Mouse (Mus musculus): ENCODE results near the gene Psma6.

Gene Psma6

DNA sequence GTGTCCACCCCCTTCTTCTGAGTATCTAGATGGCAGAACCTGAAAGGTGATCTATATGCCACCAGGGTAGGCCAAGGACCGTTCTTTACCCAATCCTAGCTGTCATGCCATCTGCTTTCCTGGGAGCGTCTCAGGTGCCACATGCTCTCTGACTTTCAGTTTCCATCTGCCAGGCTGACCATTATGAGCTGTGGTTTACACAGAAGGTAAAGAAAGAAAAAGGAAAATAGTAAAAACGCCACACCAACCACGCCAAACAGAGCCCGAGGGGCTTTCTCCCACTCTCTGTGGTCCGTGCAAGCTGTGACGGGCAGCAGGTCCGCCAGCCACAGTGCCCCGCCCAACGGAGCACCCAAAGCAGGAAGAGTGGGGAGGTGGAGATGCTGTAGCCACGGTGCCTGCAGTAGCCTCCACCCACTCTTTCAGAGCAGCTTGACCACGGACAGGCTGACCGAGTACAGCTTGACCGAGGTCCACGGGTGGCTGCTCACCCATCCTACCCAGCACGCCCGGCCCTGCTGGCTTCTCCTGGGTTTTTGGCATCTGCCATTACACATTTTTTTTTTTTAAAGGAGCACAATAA lies 81.5 kb downstream of the Psma6 start:
- DNase-seq = peak; percentile 61

DNA sequence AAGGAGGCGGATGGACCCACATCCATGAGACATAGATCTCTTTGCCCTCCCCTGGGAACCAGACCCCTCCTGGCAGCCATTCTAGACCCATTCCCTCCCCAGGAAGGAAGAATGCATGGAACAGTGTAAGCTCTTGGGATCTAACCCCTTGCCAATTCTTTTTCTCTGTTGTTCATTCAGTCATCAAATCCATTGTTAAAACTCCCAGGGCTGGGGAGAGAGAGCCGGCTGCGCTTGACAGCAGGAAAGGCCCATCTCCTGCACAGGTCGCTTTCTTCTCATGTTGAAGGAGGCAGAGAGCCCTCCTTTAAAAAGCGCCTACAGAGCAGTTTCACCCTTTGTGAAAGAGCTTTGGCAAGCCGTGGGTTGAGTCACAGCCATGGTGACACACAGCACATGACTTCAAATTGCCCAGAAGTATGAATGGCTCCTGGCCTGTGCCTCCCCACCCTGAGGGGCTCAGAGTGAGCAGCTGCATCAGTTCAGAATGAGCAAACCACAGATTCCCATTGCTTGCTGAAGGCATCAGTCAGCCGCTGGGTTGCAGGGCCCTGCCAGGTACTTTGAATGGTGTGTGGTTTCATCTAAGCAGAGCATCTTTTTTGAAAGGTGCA lies 82.2 kb downstream of the Psma6 start:
- DNase-seq = peak; percentile 80

DNA sequence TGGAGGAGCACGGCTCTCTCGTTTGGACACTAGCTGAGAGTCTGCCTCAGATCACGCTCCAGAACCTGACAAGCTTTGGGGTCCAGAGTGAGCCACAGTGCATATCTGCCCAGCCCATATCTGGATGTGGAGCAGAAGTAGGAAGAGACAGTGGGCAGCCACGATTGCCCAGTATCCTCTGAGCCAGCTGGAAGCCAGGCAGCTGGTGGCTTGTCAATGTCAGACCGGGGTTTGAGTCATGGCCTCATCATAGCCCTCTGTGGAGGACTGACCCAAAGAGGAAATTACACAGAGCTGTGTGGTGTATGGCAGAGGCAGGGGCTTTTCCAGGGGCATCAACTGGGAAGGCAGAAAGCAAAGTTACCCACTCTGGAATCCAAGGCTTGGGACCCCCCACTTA lies 82.8 kb downstream of the Psma6 start:
- no peak for DNase-seq

DNA sequence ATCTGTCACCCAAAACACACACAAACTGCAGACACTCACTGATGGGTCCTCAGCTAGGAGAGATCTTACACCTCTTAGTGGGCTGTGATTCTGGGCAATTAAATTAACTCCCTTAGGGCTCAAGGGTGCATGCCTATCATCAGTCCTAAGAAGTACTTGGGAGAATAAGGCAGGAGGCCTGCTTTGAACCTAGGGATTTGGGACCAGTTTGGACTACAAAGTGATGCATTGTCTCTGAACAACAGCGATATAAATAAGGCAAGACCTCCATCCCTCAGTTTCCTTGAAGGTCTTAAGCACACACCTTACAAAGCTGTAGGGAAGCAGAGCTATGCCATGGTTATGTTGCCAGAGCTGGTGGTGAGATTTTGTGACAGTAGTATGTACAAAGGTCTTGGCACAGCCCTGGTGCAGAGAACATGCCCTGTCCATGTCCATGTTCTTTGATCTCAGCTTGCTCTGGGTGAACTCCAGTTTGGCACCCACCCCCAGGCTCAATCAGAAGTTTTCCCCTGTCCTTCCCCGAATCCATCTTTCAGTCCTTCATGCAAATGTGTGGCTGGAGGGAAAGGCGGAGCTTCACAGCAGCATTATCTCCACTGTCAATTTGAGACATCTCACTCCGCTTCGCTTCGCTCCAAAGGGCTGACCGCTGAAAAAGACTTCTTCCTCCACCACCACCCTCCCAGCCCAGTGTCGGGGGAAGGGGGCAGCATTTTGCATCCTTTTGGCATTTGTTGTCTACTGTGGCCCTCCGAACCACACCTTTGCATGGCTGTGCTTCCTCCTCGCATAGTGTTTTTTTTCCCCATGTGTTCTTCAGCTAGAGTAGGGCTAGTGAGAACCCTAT lies 83.5 kb downstream of the Psma6 start:
- no peak for DNase-seq
